ENCODE assay signal across 18 mouse cellular contexts in the genomic region with DNA sequence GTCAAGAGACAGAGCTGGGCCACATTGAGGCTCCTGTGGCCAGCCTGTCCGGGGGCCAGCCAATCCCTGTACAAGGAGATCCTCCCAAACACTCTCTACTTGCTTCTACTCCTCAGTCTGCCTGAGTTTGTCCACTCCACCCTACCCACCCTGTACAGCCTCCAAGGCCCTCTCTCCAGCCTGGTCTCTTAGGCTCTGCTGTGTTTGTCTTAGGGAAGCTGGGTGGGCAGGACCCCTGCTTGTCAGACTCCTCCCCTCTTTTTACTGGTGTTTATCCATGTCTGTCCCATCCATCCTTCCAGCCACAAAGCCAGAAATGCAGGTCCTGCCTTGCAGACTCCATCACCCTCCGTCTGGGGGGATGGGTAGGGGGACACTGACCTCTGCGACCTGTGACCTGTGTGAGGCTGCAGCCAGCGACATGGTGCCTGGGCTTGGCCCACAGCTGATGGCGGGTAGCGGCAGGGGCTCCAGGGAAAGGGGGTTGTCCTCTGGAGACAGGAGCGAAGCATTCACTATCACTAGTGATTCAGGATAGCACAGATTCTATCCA. TPM values are rescaled to one million over a fixed set of nuclear protein-coding genes. Genes with fewer than 3 reads are reported as not detected.
A peak's percentile ranks its signal among the peaks of the same experiment; 100 is the strongest.
DNase-seq lines count a peak whose midpoint lies in the region; ATAC-seq and TF ChIP-seq lines count a peak whose summit lies in the region.
"Had no signal": no experiment of that assay in that cellular context is flagged by ENCODE, and none has a peak within 500 bp of the region (broad histone marks: within the 10 kb centered on the region; RNA-seq: fewer than 3 reads in every experiment).

No protein-coding gene starts in this region.

- no peak overlapping the region for H3K4me3 ChIP-seq in lung, embryonic 14.5 days (ENCODE audit: low read depth, low read length)
- H3K4me3 ChIP-seq in ES-Bruce4 (ENCODE audit: low read depth, low read length) = no peak overlapping the region
- H3K4me3 ChIP-seq: hindbrain, embryonic 15.5 days had no signal

- no peak overlapping the region for H3K9ac ChIP-seq in lung, embryonic 14.5 days
- no peak overlapping the region for H3K9ac ChIP-seq in ES-Bruce4 (ENCODE audit: low read depth, poor library complexity, severe bottlenecking)
- H3K9ac ChIP-seq: hindbrain, embryonic 15.5 days had no signal

- H3K27ac ChIP-seq in lung, embryonic 14.5 days (ENCODE audit: low read depth) = no peak overlapping the region
- H3K27ac ChIP-seq in ES-Bruce4 (ENCODE audit: insufficient read depth, low read length) = peak overlapping the region; percentile 1; the same call in 1 of the 2 replicates
- H3K27ac ChIP-seq: hindbrain, embryonic 15.5 days had no signal

- H3K4me2 ChIP-seq in lung, embryonic 14.5 days = no peak overlapping the region
- H3K4me2 ChIP-seq: hindbrain, embryonic 15.5 days; liver, embryonic 11.5 days had no signal

- no peaks in the 10 kb centered on the region for H3K9me3 ChIP-seq in lung, embryonic 14.5 days (ENCODE audit: low read depth, low read length)
- H3K9me3 ChIP-seq in ES-Bruce4 (replicated peaks; ENCODE audit: control insufficient read depth, insufficient read depth, low read length, poor library complexity, severe bottlenecking) = no peaks in the 10 kb centered on the region
- H3K9me3 ChIP-seq: hindbrain, embryonic 15.5 days had no signal

- TF ChIP-seq EP300 in ES-Bruce4 (IDR thresholded peaks at IDR 0.05; ENCODE audit: insufficient read depth, low read depth, low read length) = 0 out of 2 replicates have a peak, but pooled peaks have one; percentile 16

- ATAC-seq in lung, embryonic 14.5 days (ENCODE audit: insufficient read depth) = peak; percentile 13; the same call in 1 of the 2 replicates
- ATAC-seq in granulocyte monocyte progenitor cell, adult 5-6 weeks (replicated peaks; ENCODE audit: poor library complexity, severe bottlenecking) = peak; percentile 33; the same call in 1 of the 2 replicates
- no peak for ATAC-seq in frontal cortex, adult (ENCODE audit: low TSS enrichment)
- ATAC-seq: forebrain, embryonic 16.5 days had no signal

- TF ChIP-seq POLR2A in ES-Bruce4 (IDR thresholded peaks at IDR 0.05; ENCODE audit: insufficient read depth, low read length) = no peak

- H3K36me3 ChIP-seq in lung, embryonic 14.5 days (ENCODE audit: insufficient read depth) = no peaks in the 10 kb centered on the region
- no peaks in the 10 kb centered on the region for H3K36me3 ChIP-seq in ES-Bruce4 (ENCODE audit: control insufficient read depth, insufficient read depth, low read length, poor library complexity, severe bottlenecking)
- H3K36me3 ChIP-seq: hindbrain, embryonic 15.5 days had no signal

- 21% methylated on average over 7 of the region's 7 CpGs for WGBS in lung, embryonic 14.5 days

- H3K27me3 ChIP-seq in lung, embryonic 14.5 days (ENCODE audit: insufficient read depth, low read length) = no peaks in the 10 kb centered on the region
- no peaks in the 10 kb centered on the region for H3K27me3 ChIP-seq in ES-Bruce4 (ENCODE audit: control insufficient read depth, insufficient read depth, low read length, poor library complexity, severe bottlenecking)
- H3K27me3 ChIP-seq: hindbrain, embryonic 15.5 days had no signal

- no peak for TF ChIP-seq CTCF in lung, embryonic 14.5 days (IDR thresholded peaks at IDR 0.05; ENCODE audit: low read depth)
- no peak for TF ChIP-seq CTCF in ES-Bruce4 (IDR thresholded peaks at IDR 0.05; ENCODE audit: low read depth, low read length)

- peaks cover 17% of the 10 kb centered on the region; the same call in 1 of the 2 replicates for H3K4me1 ChIP-seq in lung, embryonic 14.5 days (ENCODE audit: insufficient read depth)
- no peaks in the 10 kb centered on the region for H3K4me1 ChIP-seq in ES-Bruce4 (ENCODE audit: control insufficient read depth, insufficient read depth, low read length)

- DNase-seq in lung, embryonic 14.5 days = no peak
- DNase-seq in lung, postnatal 25 days (ENCODE audit: low spot score) = no peak
- peak; percentile 50 for DNase-seq in ZHBTc4 (ENCODE audit: low read depth, low spot score)
- DNase-seq in frontal cortex, postnatal 10 days (ENCODE audit: low spot score in 2 of 2) = no peak
- DNase-seq in kidney, adult 9 months = no peak
- DNase-seq: cerebellum, adult 18-20 months; gastrocnemius, postnatal 25 days; kidney, postnatal 10 days; layer of hippocampus, adult 9-11 months; lung, postnatal 36 days; right cerebral cortex, postnatal 14 days had no signal

RNA-seq across cellular contexts. Expression of gene Col13a1, which starts 41.2 kb away (rescaled TPM):
- polyA plus RNA-seq in lung, embryonic 14.5 days (2014; fragmentation: Nextera tagmentation; extraction: Ambion mirVana) = 25.7 and 26.8 TPM in 2 replicates
- polyA plus RNA-seq in ES-Bruce4 (2011; ENCODE audit: insufficient read depth, insufficient read length, low read depth, missing spikeins) = 0.59 and 1.0 TPM in 2 replicates
- total RNA-seq in granulocyte monocyte progenitor cell, adult 5-6 weeks (2014; fragmentation: Nextera tagmentation) = not detected in 2 replicates
- not detected in 2 replicates for total RNA-seq in granulocyte monocyte progenitor cell, adult 5-6 weeks (2017)
- total RNA-seq: monocyte, adult 5-6 weeks had no signal

Comparison
In these comparisons a context has a peak if more than half of its experiments do, and no peak if none do; other contexts are left out.
1. RNA of gene Col13a1, which starts 41.2 kb away (polyA plus RNA-seq): 25.7 to 26.8 TPM in lung, embryonic 14.5 days; 0.59 to 1.0 TPM in ES-Bruce4; every median in the first group is over 10 times any median in the second.